Mouse (Mus musculus): Measurements from ENCODE around the gene Rhobtb1.

- TF ChIP-seq POLR2A (IDR thresholded peaks at IDR 0.05; ENCODE audit: borderline replicate concordance, low read depth, low read length) = no peak
- no peak for TF ChIP-seq CTCF (IDR thresholded peaks at IDR 0.05; ENCODE audit: low read depth, low read length)
Observed at GRCm38 (mm10) chr10:69237781-69238180, 86.5 kb downstream of the Rhobtb1 start.
